Mouse (Mus musculus) lung, postnatal 14 days (tissue): ENCODE measurements at regions not wholly inside any gene's neighbourhood (a gene's known extent, or its start where the extent isn't known, plus 50 kb on each side); places are given as distances from the start of the nearest gene placed in this dataset.

Source experiments
- DNase-seq: peaks from one replicate; pipeline ENCODE4 v3.0.0; 2021

DNA sequence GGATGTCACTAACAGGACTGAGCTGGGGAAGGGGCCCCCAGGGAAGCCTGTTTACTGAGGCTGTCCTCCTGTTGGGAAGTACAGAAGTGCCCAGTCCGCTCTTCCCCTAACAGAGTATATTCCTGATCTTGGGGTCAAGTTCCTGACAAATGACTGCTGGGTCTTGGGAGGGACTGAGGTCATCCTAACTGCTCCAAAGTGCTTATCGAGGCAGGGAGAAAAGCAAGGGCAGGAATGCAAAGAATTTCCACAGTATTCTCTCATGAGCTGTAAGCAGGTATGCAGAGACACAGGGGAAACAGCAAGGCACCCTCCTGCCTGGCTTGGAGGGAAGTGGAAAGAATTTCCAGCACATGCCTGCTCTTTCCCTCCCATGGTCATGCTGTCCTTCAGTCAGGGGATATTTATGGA is 107.9 kb downstream of the Oma1 start:
- DNase-seq = no peak

DNA sequence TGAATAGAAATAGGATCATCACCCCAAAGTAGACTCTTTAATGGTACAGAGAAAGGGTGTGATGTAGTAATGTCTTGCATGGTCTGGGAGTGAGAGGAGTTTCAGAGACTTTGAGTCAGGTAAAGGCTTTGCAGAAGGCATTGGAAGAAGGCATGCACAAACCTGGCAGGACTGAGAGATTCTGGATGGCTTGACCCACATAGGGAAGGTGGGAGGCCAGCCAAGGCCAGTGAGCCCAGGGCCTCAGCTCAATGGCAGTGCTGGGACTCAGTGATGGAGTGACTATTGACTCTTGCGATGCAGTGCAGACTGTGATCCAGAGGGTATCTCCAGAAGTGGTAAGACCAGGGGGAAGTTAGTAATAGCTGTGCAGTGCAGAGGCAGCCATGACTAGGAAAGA is 127.8 kb downstream of the Oma1 start:
- no peak for DNase-seq

DNA sequence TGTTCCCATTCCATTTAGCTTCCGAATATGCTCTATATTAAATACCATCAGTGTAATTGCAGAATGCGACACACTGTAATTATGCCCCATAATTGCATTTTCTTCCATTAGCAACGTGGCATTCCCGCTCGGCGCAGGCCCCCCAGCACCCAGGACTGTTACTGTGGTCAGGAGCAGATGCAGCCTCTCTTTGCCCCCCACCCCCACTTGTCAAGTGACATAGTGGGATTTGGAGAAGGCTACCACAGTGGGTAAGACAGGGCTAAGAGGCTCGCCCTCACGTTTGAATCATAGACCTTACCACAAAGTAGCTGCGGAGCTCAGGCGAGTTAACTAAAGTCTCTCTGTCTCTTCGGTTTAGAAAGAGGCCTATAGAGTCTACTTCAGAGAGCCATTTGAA is 128.3 kb downstream of the Oma1 start:
- DNase-seq = no peak

DNA sequence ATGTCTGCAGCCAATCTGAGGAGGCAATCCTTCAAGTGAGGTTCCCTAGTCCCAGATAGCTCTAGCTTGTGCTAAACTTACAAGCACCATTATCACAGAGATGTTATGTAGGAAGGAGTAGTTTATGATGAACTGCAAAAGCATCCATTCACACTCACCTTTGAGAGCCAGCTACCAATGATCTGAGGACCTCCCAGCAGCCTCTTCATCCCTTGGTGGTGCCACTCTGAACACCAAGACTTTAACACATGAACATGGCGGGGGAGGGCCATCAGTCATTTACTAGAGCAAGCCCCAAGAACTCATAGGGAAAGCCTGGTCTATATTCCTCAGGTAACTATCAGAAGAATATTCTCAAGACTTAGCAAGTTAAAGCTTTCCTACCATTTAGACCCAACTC is 135.7 kb downstream of the Oma1 start:
- no peak for DNase-seq

DNA sequence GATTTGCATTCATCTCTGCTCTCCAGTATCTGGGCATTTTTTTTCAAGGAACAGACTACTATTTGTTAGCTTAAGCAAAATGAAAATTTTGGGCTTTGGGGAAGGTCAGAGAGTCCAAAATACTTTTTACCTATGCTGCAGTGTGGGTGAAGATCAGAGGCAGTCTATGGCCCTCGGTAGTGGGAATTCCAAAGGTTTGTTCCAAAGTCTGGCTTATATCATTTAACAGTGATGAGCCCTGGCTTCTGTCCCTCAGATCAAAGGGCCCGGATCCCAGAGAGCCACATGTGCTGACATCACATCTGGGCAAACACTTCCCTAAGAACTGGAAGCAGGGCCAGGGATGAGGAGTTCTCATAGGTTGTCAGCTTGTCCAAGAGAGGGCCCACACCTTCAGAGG is 136.5 kb downstream of the Oma1 start:
- DNase-seq = no peak

DNA sequence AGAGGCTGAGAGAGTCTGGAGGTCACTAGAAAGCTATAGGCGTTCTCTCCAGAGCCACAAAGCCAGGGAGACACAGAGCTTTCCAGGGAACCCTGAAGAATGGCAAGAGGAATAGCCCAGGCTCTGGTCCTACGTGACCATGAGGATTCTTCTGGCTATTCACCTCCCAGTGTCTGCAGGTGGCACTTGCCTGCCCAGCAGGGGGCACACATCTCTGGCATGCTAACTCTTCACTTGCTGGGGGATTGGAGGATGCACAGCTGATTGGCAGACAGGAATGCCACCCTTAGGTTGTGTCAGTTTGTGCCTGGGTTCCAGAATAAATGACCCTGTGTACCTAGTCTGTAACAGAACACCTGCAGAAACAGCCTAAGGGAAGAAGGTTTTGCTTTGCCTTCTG is 141.8 kb downstream of the Oma1 start:
- DNase-seq = no peak

DNA sequence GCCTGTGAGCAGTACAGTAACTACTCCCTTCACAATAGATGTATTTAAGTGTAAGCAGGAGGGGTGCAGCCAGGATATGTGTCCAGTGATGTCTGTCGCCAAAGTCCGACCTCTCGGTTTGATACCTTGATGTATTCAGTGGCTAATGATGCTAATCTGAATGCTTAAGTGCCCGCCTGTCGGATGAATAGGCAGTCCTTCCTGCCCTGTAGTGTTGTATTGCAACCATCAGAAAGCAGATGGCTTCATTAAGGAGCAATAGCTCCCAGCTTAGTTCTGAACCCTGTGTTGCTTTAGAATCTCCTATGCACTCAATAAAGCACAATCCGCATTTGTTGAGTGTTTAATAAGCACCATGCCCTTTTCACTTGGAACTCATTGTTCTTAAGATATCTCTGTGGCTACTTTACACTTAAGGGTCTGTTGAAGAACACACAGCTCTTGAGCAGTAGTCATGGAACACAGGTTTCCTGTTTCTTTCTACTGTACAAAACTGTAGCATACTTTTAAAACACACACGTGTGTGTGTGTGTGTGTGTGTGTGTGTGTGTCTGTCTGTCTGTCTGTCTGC is 152.5 kb downstream of the Oma1 start:
- DNase-seq = no peak

DNA sequence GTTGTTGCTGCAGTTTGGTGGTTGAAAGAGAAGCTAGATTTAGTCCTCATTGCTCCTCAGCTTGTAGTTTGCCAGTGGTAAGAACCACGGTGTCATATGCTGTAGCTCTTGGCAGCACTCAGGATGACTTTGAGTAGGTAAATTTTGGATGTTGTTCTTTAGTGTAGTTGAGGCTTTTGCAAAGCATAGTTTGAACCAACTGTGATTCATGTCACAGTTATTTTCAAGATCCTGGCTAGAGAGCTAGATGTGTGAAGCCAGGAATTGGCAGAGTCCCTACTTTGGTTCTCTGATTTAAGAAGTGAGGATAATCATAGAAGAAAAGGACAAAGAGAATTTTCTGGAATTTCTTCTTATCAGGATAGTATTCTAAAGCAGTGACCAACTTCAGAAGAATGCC is 143.6 kb upstream of the Dab1 start:
- no peak for DNase-seq

DNA sequence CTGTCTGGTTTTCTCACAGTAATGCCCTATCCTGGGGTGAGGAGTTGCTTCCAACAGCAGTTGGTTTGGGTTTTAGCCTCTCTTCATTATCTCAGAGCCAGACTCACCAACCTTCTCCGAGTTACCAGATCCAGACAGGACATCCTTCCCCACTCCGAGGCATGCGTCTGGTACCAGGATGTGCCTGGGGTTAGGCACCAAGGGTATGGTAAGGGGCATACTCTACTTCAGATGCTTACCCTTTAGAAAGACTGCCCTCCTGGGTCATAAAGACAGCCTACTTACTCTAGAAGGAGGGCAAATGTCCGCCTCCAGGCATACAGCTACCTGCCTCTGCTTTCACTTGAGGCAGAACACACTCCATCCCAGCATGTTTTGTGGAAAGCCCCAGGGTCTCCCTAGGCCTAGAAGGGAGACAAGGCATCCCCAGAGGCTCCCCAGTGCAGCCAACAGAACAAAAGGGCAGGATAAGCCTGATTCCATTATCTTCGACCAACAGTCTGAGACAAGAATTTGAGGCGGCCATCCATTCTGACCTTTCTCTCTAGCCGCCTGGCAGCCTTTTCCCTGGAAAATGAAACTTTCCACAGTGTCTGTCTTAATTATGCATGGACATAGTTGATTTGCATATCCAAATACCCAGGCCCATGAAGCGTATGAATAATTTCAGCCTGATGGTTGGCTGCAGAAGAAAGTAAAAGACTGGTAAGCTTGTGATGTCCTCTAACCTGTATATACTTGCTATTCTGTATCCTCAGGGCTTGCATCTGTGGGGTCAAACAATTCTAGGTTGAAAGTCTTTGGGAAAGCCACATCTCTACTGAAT is 132.8 kb upstream of the Dab1 start:
- no peak for DNase-seq

DNA sequence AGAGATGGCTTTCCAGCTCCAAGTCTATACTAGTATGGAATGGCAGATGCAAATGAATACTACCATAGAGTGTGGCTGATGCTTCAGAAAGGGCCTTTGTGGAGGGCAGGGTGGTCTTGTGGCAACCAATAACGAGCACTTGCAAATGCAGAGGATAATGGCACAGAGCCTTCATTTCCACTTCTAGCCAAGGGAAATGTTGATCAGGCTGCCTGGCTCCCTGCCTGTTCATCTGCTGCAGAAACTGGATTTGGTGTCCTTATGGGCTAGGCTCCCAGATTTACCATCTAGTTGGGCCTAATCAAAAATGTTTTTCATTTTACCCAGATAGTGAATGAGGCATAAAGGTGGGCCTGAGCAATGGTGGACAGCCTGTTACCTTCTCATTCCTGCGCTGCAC is 110.7 kb upstream of the Dab1 start:
- DNase-seq = no peak

DNA sequence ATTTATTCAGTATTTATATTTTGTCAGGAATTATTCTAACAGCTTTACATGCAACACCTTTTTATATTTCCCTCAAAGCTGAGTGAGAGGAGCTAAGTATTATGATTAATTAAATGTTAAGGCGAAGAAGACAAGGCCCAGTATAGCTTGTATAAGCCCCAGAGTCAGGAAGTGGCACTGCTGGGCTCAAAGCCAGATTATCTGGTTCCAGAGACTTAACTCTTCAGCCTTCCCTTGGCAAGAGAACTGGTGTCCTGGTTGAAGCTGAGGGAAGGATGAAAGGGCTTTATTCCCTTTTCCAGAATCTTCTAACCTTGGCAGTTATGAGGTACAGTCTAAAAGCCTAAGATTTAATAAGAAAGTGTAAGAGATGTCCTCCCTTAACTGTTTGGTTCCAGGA is 106.3 kb upstream of the Dab1 start:
- no peak for DNase-seq

DNA sequence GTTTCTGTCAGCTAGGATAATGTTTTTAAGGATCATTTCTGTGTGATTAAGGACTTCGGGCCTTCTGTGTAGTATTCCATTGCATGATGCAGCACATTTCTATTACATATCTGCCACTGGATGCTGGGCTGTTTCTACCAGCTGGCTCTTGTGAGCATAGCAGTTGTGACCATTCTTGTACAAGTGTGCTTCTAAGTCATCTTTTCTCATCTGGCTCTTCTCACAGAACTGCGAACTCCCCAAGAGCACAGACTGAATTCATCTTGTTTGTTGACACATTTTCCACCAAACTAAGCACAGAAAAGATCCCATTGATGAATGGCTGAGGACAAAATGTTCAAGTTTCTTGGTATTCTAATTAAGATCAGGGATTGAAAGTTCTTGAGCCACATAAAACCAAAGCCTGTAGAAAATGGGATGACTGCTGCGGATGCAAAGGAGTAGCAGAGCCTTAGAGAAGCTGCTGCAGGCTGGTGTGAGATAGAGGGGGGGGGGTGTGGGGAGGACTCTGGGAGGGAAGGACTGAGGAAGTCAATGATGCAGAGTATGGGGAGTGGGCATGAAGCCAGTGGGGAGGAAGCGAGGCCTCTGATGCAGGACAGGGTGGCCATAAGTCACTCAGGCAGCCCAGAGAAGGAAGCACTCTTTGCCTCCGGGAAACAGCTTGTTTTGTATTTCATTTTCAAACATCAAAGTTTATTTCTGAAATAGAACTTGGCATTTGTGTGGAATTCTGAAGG is 97.1 kb upstream of the Dab1 start:
- DNase-seq = peak; percentile 1

DNA sequence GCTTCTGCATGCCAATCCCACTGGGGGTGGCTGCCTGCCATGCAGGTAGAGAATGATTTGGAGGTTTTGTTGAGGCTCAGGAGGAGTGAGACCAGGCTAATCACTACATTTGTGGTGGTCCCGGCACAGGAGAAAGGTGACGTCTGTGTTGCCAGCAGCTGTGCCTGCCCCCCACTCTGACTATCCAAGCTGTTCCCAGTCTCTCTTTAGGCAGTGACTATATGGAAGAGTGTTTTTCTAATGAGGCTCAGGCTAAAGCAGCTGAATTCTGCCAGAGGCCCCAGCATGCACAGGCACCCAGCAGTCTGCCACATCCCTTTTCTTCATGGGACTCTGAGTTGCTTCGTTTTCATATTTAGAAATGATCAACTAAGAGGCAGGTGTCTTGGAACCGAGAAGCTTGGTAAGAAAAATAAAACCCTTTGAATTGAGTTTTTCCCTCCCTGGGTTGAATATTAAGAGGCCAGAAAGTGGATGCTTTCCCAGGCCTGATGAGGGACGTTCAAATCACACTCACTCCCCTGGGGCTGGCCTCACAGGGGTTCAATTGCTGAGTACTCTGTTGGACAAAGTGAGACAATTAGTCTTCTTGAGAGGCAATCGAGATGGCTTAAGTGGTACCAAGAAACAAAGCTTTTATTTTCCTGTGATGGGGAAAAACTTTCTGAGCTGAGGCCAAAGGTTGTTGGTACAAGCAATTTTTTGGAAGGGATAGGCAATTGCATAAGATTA is 82.5 kb upstream of the Dab1 start:
- DNase-seq = no peak

DNA sequence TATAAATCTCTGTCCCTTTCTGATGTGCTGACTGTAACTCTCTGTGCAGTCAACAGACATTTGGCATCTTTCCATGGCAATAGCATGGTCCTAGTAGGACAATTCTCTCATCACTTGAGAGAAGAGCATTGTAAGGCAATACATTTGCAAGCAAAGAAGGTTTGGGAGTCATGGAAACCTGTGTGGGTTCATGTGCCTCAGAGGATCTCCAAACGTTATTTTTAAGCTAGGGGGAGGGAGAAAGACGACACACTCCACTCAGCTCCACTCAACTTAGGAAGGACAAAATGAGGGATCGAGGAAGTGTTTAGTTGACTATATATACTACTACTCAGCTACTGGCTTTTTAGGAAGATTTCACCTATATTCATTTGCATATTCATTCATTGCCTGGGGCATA is 78.2 kb upstream of the Dab1 start:
- no peak for DNase-seq

DNA sequence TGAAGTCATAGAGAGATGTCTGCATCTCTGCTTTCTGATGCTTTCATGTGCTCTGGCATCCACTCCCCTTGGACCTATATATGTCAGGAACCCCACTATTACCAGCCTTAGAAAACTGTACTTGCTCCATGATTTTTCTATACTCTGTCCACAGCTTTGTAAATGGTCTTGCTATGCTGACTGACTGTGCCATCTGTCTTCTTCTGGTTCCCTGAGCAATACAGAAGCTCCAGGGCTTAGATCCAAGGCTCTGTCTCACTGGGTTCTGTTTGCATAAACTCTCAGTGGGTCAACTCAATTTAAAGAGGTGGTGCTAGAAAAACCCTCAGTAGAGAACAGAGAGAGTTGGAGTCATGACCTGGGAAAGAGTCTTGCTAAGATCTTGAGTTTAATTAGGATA is 71.9 kb upstream of the Dab1 start:
- no peak for DNase-seq

DNA sequence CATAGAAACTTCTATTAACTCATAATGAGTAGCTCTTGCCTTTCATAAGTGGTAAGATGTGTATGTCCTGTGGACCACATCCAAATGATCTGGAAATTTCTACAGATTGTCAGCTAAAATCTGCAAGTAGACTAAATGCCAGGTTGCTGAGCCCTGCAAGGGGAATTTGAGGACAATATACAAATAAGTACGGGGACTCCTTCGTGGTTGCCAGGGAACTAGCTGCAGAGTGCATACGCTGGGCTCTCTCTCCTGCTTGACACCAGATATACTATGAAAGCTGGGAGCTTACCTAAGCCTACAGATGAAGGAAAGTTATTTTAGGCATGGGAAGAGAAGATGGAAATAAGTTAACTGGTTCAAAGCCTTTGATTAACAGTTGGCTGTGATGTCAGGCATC is 66.7 kb upstream of the Dab1 start:
- no peak for DNase-seq

DNA sequence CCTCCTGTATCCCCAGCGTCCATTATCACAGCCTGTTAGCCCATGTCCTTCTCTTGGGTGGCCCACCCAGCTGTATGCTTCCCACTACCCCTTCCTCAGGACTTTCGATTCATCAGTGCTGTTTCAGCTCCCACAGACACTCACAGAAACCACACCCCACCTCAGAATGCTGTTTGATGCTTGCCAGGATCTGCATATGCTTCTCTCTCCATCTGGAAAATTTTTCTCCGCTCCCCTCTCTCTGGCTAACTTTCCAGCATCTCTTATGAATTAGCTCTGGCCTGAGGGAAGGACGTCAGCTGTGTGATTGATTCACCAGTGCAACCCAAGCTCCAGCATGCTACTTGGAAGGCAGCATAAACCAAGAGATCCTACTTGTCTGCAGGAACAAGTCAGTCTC is 66.0 kb upstream of the Dab1 start:
- DNase-seq = no peak

DNA sequence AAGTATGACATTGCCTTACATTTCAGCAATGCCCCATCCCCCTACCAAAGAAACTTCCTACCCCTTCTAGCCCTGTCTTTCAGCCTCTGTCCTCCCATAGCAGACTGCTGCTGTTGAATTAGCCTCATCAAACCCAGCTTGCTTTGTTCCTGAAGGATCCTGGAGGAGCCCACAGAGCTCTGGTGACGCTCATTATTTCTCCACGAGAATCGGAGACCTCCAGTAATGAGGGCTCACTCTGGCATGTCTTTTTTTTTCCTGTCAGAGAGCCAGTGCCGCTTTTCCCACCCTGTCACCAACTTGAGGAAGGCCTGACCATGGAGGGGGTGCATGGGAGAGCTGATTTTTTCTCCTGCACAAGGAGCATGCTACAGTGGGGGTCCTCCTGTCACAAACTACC is 64.6 kb upstream of the Dab1 start:
- DNase-seq = no peak
